Mouse (Mus musculus): ENCODE measurements at regions not wholly inside any gene's neighbourhood (a gene's known extent, or its start where the extent isn't known, plus 50 kb on each side); places are given as distances from the start of the nearest gene placed in this dataset.

- ChIA-PET POLR2A (interaction anchor here in 1 of 4 experiments (1.0 to 1.2 kb wide), 2 partner anchors 11 to 114 kb away, joined by 3 to 5 read pairs; no protein-coding TSS in a partner anchor), CTCF (no interaction called here)
Measured at GRCm38 (mm10) chr13:44607316-44608285, 121.7 kb upstream of the Jarid2 start.

GRCm38 (mm10) chr13:44608286-44608675 lies 121.0 kb upstream of the Jarid2 start:
- ChIA-PET POLR2A (interaction anchor here in 2 of 4 experiments (1.0 to 1.1 kb wide), 2 partner anchors 10 to 98 kb away, joined by 3 to 5 read pairs; no protein-coding TSS in a partner anchor), CTCF (no interaction called here)

- CTCF ChIA-PET, result interaction anchor here in 2 of 4 experiments (0.5 to 0.7 kb wide), 2 partner anchors 27 to 989 kb away, joined by 3 read pairs; no protein-coding TSS in a partner anchor
- POLR2A ChIA-PET, result interaction anchor here in 1 of 4 experiments (1.1 kb wide), 1 partner anchor 98 kb away, joined by 5 read pairs; no protein-coding TSS in a partner anchor
Measured at GRCm38 (mm10) chr13:44608681-44609335, 120.5 kb upstream of the Jarid2 start.

GRCm38 (mm10) chr13:44609606-44610005 lies 119.7 kb upstream of the Jarid2 start:
- CTCF ChIA-PET, result interaction anchor here in 1 of 4 experiments (0.7 kb wide), 1 partner anchor 27 kb away, joined by 3 read pairs; no protein-coding TSS in a partner anchor

GRCm38 (mm10) chr13:44615696-44616095 lies 113.6 kb upstream of the Jarid2 start:
- ChIA-PET CTCF (no interaction called here), POLR2A (interaction anchor here in 1 of 4 experiments (0.9 kb wide), 1 partner anchor 117 kb away, joined by 5 read pairs; no protein-coding TSS in a partner anchor)

More at GRCm38 (mm10) chr13:44609606-44610005, 119.7 kb upstream of the Jarid2 start:
- POLR2A ChIA-PET, result no interaction called here

- CTCF ChIA-PET, result interaction anchor here in 1 of 4 experiments (0.9 kb wide), 1 partner anchor 1236 kb away, joined by 9 read pairs; no protein-coding TSS in a partner anchor
- POLR2A ChIA-PET, result interaction anchor here in 1 of 4 experiments (0.6 to 1.1 kb wide), 3 partner anchors 11 to 757 kb away, joined by 3 to 5 read pairs (median 3); no protein-coding TSS in a partner anchor
Measured at GRCm38 (mm10) chr13:44618368-44618767, 110.9 kb upstream of the Jarid2 start.

GRCm38 (mm10) chr13:44622661-44623355 lies 106.5 kb upstream of the Jarid2 start:
- ChIA-PET POLR2A (interaction anchor here in 3 of 4 experiments (0.6 to 0.9 kb wide), 5 partner anchors 12 to 695 kb away, joined by 3 to 5 read pairs (median 3); no protein-coding TSS in a partner anchor), CTCF (interaction anchor here in 2 of 4 experiments (0.6 to 0.9 kb wide), 2 partner anchors 8 to 21 kb away, joined by 3 to 4 read pairs; no protein-coding TSS in a partner anchor)

- ChIA-PET CTCF (no interaction called here), POLR2A (interaction anchor here in 1 of 4 experiments (0.9 kb wide), 1 partner anchor 10 kb away, joined by 3 read pairs; no protein-coding TSS in a partner anchor)
Measured at GRCm38 (mm10) chr13:44624716-44625115, 104.6 kb upstream of the Jarid2 start.

GRCm38 (mm10) chr13:44625792-44626191 lies 103.5 kb upstream of the Jarid2 start:
- CTCF ChIA-PET, result interaction anchor here (0.5 to 0.7 kb wide), 5 partner anchors 50 to 780 kb away, joined by 3 to 4 read pairs (median 3); no protein-coding TSS in a partner anchor
- POLR2A ChIA-PET, result interaction anchor here in 3 of 4 experiments (0.5 to 2.4 kb wide), 8 partner anchors 8 to 113 kb away, joined by 3 to 8 read pairs (median 3); no protein-coding TSS in a partner anchor

GRCm38 (mm10) chr13:44626806-44627205 lies 102.5 kb upstream of the Jarid2 start:
- ChIA-PET CTCF (no interaction called here), POLR2A (interaction anchor here in 3 of 4 experiments (1.0 to 2.4 kb wide), 4 partner anchors 9 to 10 kb away, joined by 3 to 8 read pairs (median 4); no protein-coding TSS in a partner anchor)

GRCm38 (mm10) chr13:44630061-44630460 lies 99.2 kb upstream of the Jarid2 start:
- ChIA-PET POLR2A (interaction anchor here in 3 of 4 experiments (0.5 to 0.7 kb wide), 3 partner anchors 66 to 102 kb away, joined by 3 to 4 read pairs (median 3); no protein-coding TSS in a partner anchor), CTCF (no interaction called here)

GRCm38 (mm10) chr13:44634616-44635015 lies 94.7 kb upstream of the Jarid2 start:
- ChIA-PET POLR2A (interaction anchor here (0.6 to 2.4 kb wide), 18 partner anchors 8 to 644 kb away, joined by 3 to 9 read pairs (median 3); no protein-coding TSS in a partner anchor), CTCF (interaction anchor here in 3 of 4 experiments (0.7 kb wide), 3 partner anchors 71 to 388 kb away, joined by 3 read pairs; no protein-coding TSS in a partner anchor)

- ChIA-PET CTCF (interaction anchor here in 2 of 4 experiments (0.5 to 0.8 kb wide), 3 partner anchors 9 to 802 kb away, joined by 3 to 5 read pairs (median 3); no protein-coding TSS in a partner anchor), POLR2A (interaction anchor here (0.6 to 2.4 kb wide), 26 partner anchors 8 to 643 kb away, joined by 3 to 9 read pairs (median 4); no protein-coding TSS in a partner anchor)
Measured at GRCm38 (mm10) chr13:44635221-44636007, 93.9 kb upstream of the Jarid2 start.

GRCm38 (mm10) chr13:44636008-44636335 lies 93.3 kb upstream of the Jarid2 start:
- CTCF ChIA-PET, result interaction anchor here in 2 of 4 experiments (0.5 to 0.8 kb wide), 2 partner anchors 9 to 803 kb away, joined by 3 to 5 read pairs; no protein-coding TSS in a partner anchor
- POLR2A ChIA-PET, result interaction anchor here in 3 of 4 experiments (0.6 to 2.4 kb wide), 17 partner anchors 8 to 228 kb away, joined by 3 to 9 read pairs (median 4); no protein-coding TSS in a partner anchor

- ChIA-PET POLR2A (interaction anchor here in 1 of 4 experiments (0.5 to 1.3 kb wide), 3 partner anchors 9 to 257 kb away, joined by 3 to 5 read pairs (median 3); no protein-coding TSS in a partner anchor), CTCF (no interaction called here)
Measured at GRCm38 (mm10) chr13:44642361-44642760, 86.9 kb upstream of the Jarid2 start.

- POLR2A ChIA-PET, result interaction anchor here in 1 of 4 experiments (1.0 to 1.1 kb wide), 2 partner anchors 20 to 573 kb away, joined by 3 read pairs; no protein-coding TSS in a partner anchor
Measured at GRCm38 (mm10) chr13:44650052-44650451, 79.2 kb upstream of the Jarid2 start.

More at GRCm38 (mm10) chr13:44650052-44650451, 79.2 kb upstream of the Jarid2 start:
- CTCF ChIA-PET, result no interaction called here
